Mouse (Mus musculus) ES-Bruce4 (cell line): ENCODE measurements around the gene Foxp1. TPM values are rescaled to one million over a fixed set of nuclear protein-coding genes. Genes with fewer than 3 reads are reported as not detected.

Experiments
- H3K27ac ChIP-seq: 2 replicates; pipeline ENCODE4 v1.5.1; 2012; ENCODE audit warnings: low read length, inconsistent platforms; ENCODE audit not compliant: insufficient read depth
- H3K27me3 ChIP-seq: 2 replicates; pipeline ENCODE4 v1.6.1; 2012; ENCODE audit warnings: mild to moderate bottlenecking, low read length, inconsistent platforms; ENCODE audit not compliant: control insufficient read depth, poor library complexity, insufficient read depth, severe bottlenecking
- H3K36me3 ChIP-seq: 2 replicates; pipeline ENCODE4 v1.6.1; 2012; ENCODE audit warnings: inconsistent platforms, mild to moderate bottlenecking, low read length, moderate library complexity; ENCODE audit not compliant: control insufficient read depth, poor library complexity, insufficient read depth, severe bottlenecking
- H3K4me1 ChIP-seq: one replicate; pipeline ENCODE4 v1.8.1; 2011; ENCODE audit warnings: low read length; ENCODE audit not compliant: control insufficient read depth, insufficient read depth
- H3K4me3 ChIP-seq: 2 replicates; pipeline ENCODE4 v1.5.1; 2011; ENCODE audit warnings: low read depth, mild to moderate bottlenecking, low read length
- H3K9ac ChIP-seq: 2 replicates; pipeline ENCODE4 v1.6.1; 2012; ENCODE audit warnings: low read depth, mild to moderate bottlenecking, inconsistent platforms; ENCODE audit not compliant: poor library complexity, severe bottlenecking
- H3K9me3 ChIP-seq: replicated peaks from 2 replicates; pipeline ENCODE4 v1.6.1; 2012; ENCODE audit warnings: mild to moderate bottlenecking, low read length, inconsistent platforms; ENCODE audit not compliant: control insufficient read depth, poor library complexity, insufficient read depth, severe bottlenecking
- CTCF ChIP-seq: IDR thresholded peaks from one replicate; pipeline ENCODE4 v1.8.1; 2011; ENCODE audit warnings: low read depth, low read length
- EP300 ChIP-seq: IDR thresholded peaks from 2 replicates; pipeline ENCODE4 v1.6.1; 2011; ENCODE audit warnings: low read depth, low read length; ENCODE audit not compliant: insufficient read depth
- POLR2A ChIP-seq: IDR thresholded peaks from one replicate; pipeline ENCODE4 v1.8.1; 2011; ENCODE audit warnings: low read length; ENCODE audit not compliant: insufficient read depth
- polyA plus RNA-seq: library from polyadenylated mRNA; stranded (reverse); fragments of >200 nt; gene quantifications from 2 replicates; pipeline ENCODE4 v1.2.4, GENCODE M21; 2011; ENCODE audit warnings: low read depth; ENCODE audit not compliant: missing spikeins, insufficient read depth, insufficient read length

Gene Foxp1
- polyA plus RNA-seq, 1 experiment: 33.5 TPM

DNA sequence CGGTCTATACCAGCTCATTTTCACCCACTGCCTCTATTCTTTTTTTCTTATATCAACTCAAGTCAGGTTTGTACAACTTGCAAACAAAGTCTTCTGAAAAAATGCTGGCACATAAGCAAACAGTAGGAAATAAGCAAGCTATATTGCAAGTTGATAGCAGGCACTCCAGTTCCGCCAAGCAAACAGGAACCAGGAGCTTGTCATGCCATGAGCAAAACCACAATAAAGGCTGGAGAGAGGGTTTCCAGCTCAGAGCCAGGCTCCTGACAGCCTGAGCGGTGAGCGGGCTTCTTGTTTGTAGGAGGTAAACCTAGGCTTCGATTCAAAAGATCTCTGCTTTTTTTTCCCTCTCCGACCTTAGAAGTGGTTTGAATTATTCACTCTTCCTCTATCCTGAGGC, 546.6 kb downstream of the Foxp1 start:
- H3K4me3 ChIP-seq: no peak overlapping the region
- peaks cover 22% of the 10 kb centered on the region for H3K36me3 ChIP-seq
- H3K27me3 ChIP-seq: no peaks in the 10 kb centered on the region
- TF ChIP-seq CTCF (no peak), POLR2A (no peak), EP300 (no peak)
- H3K27ac ChIP-seq: no peak overlapping the region
- H3K9me3 ChIP-seq: no peaks in the 10 kb centered on the region
- no peak overlapping the region for H3K9ac ChIP-seq
- no peaks in the 10 kb centered on the region for H3K4me1 ChIP-seq

DNA sequence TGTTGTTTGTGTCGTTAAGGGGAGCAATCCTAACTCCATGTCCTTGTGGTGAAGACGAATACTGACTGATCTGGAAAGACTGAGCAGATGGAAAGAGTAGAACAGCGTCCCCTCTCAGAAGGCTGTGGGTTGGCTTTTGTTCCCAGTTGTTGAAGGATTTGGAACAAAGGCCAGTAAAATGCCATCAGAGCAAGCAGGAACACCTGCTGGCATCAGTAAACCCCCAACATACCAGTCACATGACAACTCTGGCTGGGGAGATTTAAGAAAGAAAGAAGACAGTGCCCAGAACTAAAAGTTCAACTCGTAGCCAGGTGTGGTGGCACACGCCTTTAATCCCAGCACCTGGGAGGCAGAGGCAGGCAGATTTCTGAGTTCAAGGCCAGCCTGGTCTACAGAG, 549.1 kb downstream of the Foxp1 start:
- Histone ChIP-seq H3K9me3 (no peaks in the 10 kb centered on the region), H3K36me3 (peaks cover 22% of the 10 kb centered on the region), H3K27ac (no peak overlapping the region; the same call in 1 of the 2 replicates), H3K9ac (no peak overlapping the region), H3K4me1 (no peaks in the 10 kb centered on the region), H3K4me3 (no peak overlapping the region), H3K27me3 (no peaks in the 10 kb centered on the region)
- TF ChIP-seq POLR2A: no peak
- TF ChIP-seq CTCF: no peak
- no peak for TF ChIP-seq EP300

DNA sequence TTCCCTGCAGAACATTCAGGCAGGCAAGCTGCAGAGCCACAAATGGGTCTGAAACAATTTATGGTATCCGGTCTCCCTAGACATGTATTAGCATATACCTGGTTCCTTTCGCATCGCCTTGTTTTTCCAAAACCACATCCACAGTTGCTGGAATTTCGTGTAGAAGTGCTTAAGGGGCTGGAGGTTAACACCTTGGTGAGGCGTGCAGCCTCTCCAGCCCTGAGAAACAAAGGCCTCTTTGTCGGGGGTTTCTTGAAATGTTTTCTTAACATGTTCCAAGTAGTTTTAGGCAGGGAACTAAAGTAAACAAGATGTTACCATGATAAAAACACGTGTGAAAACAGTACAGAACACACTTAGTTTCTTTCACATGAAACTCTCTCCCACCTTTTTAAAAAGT, 550.1 kb downstream of the Foxp1 start:
- TF ChIP-seq EP300 (no peak), POLR2A (no peak), CTCF (no peak)
- Histone ChIP-seq H3K4me3 (no peak overlapping the region), H3K27me3 (no peaks in the 10 kb centered on the region), H3K36me3 (peaks cover 18% of the 10 kb centered on the region), H3K27ac (no peak overlapping the region), H3K4me1 (no peaks in the 10 kb centered on the region), H3K9ac (no peak overlapping the region), H3K9me3 (no peaks in the 10 kb centered on the region)

DNA sequence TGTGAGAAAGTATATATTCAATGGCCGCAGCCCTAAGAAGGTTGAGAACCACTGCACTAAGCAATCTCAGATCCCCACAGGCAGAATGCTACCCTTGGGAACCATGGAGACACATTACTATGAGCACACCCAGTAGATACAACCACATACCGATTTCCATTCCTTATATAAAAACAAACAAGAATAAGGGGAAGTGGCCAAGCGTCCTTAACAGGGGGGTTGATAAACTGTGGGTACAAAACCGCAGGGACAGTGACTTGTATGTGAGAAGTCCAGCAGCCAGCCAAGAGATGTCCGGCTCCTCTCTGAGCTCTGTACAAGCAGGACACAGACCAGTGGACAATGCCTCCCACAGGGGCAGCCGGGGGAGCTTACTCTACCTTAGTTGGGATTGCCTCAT, 563.2 kb downstream of the Foxp1 start:
- Histone ChIP-seq H3K36me3 (0 out of 2 replicates have a peak, but pooled peaks cover 2% of the 10 kb centered on the region), H3K27ac (no peak overlapping the region), H3K9ac (no peak overlapping the region), H3K27me3 (no peaks in the 10 kb centered on the region), H3K9me3 (no peaks in the 10 kb centered on the region), H3K4me1 (no peaks in the 10 kb centered on the region), H3K4me3 (no peak overlapping the region)
- TF ChIP-seq POLR2A (no peak), EP300 (no peak), CTCF (no peak)

DNA sequence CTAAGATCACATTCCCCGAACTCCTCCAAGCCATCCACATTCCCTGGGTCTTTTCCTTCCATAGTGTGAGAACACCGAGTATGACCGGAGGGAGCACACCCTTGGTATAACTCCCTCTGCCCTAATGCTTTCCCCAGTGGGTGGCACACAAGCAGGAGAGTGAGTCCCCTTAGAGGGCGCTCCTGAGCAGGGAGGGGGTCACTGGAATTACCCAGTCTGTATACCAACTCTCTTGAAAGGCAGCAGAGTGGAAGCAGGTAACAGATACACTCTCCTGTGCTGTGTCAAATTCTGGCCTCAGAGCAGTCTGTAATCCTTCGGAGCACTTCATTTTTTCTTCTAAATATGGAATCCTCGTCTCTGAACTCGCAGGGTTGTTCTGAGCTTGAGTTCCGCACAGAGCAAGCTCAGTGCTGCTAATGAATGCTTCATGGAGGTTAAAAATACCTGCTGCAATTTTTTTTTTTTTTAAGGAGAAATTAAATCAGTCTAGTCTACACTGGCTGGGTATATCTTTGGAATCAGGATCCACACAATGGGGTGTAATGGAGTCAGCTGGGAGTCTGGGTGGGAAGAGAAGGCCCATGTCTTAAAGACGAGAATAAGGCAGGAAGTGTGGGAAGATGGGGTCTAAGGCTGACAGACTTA, 565.9 kb downstream of the Foxp1 start:
- peaks cover 5% of the 10 kb centered on the region; the same call in 1 of the 2 replicates for H3K36me3 ChIP-seq
- no peak overlapping the region for H3K27ac ChIP-seq
- no peaks in the 10 kb centered on the region for H3K27me3 ChIP-seq
- TF ChIP-seq CTCF (peak; percentile 49), POLR2A (no peak)
- H3K9me3 ChIP-seq: no peaks in the 10 kb centered on the region
- H3K9ac ChIP-seq: no peak overlapping the region
- H3K4me3 ChIP-seq: no peak overlapping the region
- no peaks in the 10 kb centered on the region for H3K4me1 ChIP-seq

DNA sequence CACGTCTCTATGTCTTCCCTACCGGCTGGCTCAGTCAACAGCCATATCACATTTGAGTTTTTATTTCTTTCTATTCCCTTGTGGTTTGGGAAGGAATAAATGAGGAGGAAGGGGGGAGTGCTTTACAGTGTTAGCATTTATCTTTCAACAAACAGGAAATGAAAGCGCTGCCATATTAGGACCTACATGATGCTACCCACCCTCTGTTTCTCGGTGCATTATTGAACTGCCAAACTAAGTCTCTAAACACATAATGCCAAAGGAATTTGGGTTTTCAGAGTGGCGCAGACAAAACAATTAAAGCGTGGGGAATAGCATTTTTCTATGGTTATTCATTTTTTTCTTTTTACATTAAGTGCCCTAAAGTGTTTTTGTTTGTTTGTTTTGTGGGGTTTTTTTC, 566.8 kb downstream of the Foxp1 start:
- H3K27me3 ChIP-seq: no peaks in the 10 kb centered on the region
- no peaks in the 10 kb centered on the region for H3K9me3 ChIP-seq
- H3K4me1 ChIP-seq: no peaks in the 10 kb centered on the region
- peaks cover 5% of the 10 kb centered on the region; the same call in 1 of the 2 replicates for H3K36me3 ChIP-seq
- no peak overlapping the region for H3K27ac ChIP-seq
- H3K4me3 ChIP-seq: no peak overlapping the region
- no peak overlapping the region for H3K9ac ChIP-seq
- no peak for TF ChIP-seq EP300
- TF ChIP-seq POLR2A: no peak
- no peak for TF ChIP-seq CTCF
